Mouse (Mus musculus) urinary bladder, adult 18-20 months (tissue): Measurements from ENCODE around the gene Psmb7.

Experiments
- DNase-seq, 2 experiments: peaks; one replicate each; pipeline ENCODE4 v3.0.0; 2022; ENCODE audit warnings: low spot score in 2 of 2, mixed read lengths in 2 of 2

Psmb7 gene

GRCm38 (mm10) chr2:38544982-38545381 lies 98.9 kb downstream of the Psmb7 start:
- DNase-seq: no peak

DNA sequence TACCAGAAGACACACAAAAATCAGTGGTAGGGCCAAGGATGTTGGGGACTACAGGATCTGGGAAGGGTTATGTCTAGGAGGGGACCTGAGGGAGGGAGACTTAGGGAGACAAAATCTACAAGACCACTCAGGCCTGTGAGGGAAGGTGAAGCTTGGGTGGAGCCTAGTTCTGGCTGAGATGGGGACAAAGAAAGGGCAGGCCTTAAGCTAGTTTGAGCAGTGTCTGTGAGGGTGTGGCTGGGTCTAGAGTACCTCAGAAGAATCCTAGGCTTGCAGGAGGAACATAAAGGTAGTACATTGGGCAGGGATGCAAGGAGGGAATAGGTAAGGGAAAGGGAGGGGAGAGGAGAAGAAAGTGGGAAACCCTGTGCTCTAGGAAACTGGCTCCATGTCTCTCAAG lies 99.5 kb downstream of the Psmb7 start:
- DNase-seq: no peak

DNA sequence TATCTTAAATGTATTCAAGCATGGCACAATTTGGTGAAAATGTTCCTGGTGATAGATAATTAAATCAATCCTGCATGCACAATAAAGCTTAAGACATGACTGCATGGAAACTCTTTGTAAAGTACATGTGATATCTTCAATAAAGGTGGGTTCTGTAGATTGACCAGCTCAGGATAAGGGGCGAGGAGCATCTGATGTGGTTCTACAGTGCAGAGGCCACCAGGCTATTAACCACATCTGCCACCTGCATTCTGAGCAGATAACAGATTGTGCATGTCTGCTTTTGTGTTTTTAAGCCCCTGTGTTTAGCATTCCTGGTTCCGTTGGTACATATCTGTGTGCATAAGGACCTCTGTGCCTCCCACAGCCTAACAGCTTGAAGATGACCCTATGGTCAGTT lies 100.7 kb downstream of the Psmb7 start:
- no peak for DNase-seq

DNA sequence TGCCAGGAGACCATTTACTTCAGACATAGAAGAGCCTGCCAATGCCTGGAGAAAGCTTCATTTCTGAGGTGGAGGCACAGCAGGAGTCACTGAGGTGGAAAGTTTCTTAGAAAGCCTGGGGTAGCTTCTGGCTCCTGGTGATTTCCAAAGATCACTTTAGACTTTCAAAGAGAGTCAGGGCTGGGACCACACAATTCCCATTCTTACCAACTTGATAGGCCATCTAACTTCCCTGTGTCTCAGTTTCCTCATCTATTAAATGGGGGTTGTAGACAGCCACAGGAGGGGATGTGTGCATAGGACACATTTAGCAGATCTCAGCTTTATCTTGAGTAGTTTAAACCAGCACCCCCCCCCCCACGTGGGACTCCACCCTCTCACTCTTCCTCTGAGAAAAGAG lies 101.5 kb downstream of the Psmb7 start:
- DNase-seq: no peak

DNA sequence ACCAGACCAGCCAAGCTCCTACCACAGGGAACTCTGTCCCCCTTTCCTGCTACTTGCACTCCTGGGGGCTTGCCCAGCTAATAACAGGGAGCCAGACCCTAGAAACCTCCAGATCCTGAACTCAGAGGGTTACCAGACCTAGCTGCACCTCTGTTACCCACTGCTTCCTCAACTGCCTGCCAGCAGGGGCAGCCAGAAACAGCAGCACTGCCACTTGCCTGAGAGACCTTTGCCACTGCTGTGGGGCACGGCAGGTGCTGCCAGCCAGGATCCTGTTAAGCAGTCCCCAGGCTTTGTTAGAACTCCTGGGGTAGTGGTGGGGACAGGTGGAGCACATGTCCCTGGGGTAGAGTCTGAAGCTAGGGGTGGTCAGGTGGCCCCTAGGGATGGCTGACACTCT lies 102.3 kb downstream of the Psmb7 start:
- no peak for DNase-seq

- DNase-seq: no peak
Observed at GRCm38 (mm10) chr2:38541101-38541500, 102.8 kb downstream of the Psmb7 start.

- no peak for DNase-seq
Observed at GRCm38 (mm10) chr2:38540666-38541065, 103.2 kb downstream of the Psmb7 start.

DNA sequence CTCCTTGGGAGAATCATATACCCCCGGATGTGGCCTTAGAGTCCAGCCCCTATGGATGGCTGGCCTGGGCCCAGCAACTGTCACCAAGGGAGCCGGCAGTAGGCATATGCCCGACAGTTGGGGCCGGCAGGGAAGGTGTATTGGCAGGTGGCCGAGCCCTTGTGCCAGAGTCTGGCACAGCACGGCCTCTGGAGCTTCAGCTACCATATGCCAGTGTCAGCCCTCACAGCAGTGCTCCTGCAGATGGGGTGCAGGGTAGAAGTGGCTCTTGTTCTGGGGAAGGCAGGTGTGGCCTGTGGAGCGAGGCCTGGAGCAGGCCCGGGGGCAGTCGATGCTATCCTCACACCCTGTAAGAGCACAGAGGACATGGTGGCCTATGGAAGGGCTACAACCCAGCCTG lies 104.2 kb downstream of the Psmb7 start:
- DNase-seq: no peak
